Mouse (Mus musculus): Measurements from ENCODE around the gene Anxa1. TPM values are rescaled to one million over a fixed set of nuclear protein-coding genes. Genes with fewer than 3 reads are reported as not detected.

Gene Anxa1
- polyA plus RNA-seq, 1 experiment from 2014 or later, result 13.8 TPM

DNA sequence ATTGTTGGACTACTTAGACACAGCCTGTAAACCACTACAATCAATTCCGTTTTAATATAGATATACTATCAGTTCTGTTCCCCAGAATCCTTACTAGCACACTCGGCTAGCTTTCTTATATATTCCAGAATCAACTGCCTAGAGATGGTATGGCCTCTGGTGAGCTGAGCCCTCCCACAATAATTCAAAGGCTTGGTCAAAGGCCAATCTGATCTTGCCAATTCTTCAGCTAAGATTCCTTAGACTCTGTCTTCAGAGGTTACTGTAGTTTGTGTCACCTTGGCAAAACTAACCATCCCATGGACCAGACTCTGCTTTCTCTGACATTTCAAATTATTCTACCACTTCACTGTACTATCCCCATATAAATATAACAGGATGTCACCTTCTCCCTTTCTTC lies 25.4 kb downstream of the Anxa1 start:
- Histone ChIP-seq H3K4me1 (no peaks in the 10 kb centered on the region), H3K9me3 (replicated peaks) (no peaks in the 10 kb centered on the region), H3K4me3 (no peak overlapping the region), H3K9ac (no peak overlapping the region), H3K4me2 (replicated peaks) (no peak overlapping the region), H3K36me3 (no peaks in the 10 kb centered on the region), H3K27ac (no peak overlapping the region), H3K27me3 (no peaks in the 10 kb centered on the region)
- no peak for ATAC-seq (ENCODE audit: low FRiP score)
- WGBS, result 80% methylated on average over 2 of the region's 2 CpGs

- no peak overlapping the region for H3K9ac ChIP-seq
- no peaks in the 10 kb centered on the region for H3K36me3 ChIP-seq
- WGBS, result 90% methylated on average over 13 of the region's 13 CpGs
- H3K4me2 ChIP-seq (replicated peaks), result no peak overlapping the region
- H3K9me3 ChIP-seq (replicated peaks), result no peaks in the 10 kb centered on the region
- ATAC-seq (ENCODE audit: low FRiP score), result no peak
- H3K27me3 ChIP-seq, result no peaks in the 10 kb centered on the region
- H3K4me3 ChIP-seq, result no peak overlapping the region
- H3K27ac ChIP-seq, result no peak overlapping the region
- H3K4me1 ChIP-seq, result no peaks in the 10 kb centered on the region
Measured at GRCm38 (mm10) chr19:20364931-20365330, 25.8 kb downstream of the Anxa1 start.

GRCm38 (mm10) chr19:20363221-20363620 lies 27.5 kb downstream of the Anxa1 start:
- 69% methylated on average over 10 of the region's 10 CpGs for WGBS
- no peaks in the 10 kb centered on the region for H3K9me3 ChIP-seq (replicated peaks)
- no peaks in the 10 kb centered on the region for H3K27me3 ChIP-seq
- H3K36me3 ChIP-seq, result no peaks in the 10 kb centered on the region
- H3K9ac ChIP-seq, result no peak overlapping the region
- H3K4me1 ChIP-seq, result no peaks in the 10 kb centered on the region
- no peak overlapping the region for H3K27ac ChIP-seq
- H3K4me2 ChIP-seq (replicated peaks), result no peak overlapping the region
- no peak for ATAC-seq (ENCODE audit: low FRiP score)
- H3K4me3 ChIP-seq, result no peak overlapping the region

DNA sequence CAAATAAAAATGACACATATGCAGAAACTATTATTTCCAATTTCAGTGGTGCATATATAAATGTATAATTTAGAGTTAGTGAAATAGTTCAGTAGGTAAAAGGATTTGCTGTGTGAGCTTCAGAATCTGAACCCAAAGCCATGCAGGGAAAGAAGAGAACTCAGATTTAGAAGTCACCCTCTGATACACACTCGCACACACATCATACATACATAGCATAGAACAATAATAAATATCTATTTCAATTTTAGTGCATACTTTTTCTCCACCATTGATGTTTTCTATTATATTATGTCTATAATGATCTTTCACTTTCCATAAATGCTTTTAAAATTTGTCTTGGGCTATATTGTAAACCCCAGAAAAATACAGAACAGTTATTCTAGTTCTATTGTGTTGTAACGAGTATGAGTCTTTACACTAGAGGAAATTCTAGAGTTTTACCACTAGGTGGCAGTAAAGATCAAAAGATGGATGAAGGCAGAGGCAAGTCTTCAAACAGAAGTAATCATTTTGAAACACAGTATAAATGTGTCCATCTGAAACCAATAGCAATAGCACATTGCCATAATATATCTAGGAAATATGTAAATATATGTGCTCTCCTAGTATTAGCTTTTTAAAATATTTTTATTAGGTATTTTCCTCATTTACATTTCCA lies 28.7 kb downstream of the Anxa1 start:
- WGBS, result 46% methylated on average over 2 of the region's 2 CpGs
- Histone ChIP-seq H3K4me2 (replicated peaks) (no peak overlapping the region), H3K9me3 (replicated peaks) (no peaks in the 10 kb centered on the region), H3K4me1 (no peaks in the 10 kb centered on the region), H3K27me3 (no peaks in the 10 kb centered on the region), H3K27ac (no peak overlapping the region), H3K4me3 (no peak overlapping the region), H3K9ac (no peak overlapping the region), H3K36me3 (no peaks in the 10 kb centered on the region)
- peak; percentile 66; the same call in 1 of the 2 replicates for ATAC-seq (ENCODE audit: low FRiP score)

DNA sequence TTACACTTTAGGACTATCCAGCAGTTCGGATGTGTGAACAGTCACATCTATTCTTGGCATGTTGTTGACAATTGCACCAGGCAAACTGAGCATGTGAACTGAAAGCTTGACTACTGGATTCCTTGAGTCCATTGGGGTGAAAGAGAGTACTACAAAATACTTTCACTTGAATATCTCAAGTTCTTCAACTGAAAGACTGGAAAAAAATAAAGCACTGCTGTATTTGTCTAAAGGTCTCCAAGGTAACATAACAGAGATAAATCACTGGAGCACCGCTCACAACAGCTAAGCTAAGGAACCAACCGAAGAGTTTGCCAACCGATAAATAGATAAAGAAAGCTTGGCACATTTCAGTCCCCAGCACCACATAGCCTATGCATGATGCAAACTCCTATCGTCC lies 32.1 kb downstream of the Anxa1 start:
- Histone ChIP-seq H3K27me3 (no peaks in the 10 kb centered on the region), H3K36me3 (no peaks in the 10 kb centered on the region), H3K4me1 (no peaks in the 10 kb centered on the region), H3K9ac (no peak overlapping the region), H3K9me3 (replicated peaks) (no peaks in the 10 kb centered on the region), H3K4me2 (replicated peaks) (no peak overlapping the region), H3K27ac (no peak overlapping the region), H3K4me3 (no peak overlapping the region)
- no peak for ATAC-seq (ENCODE audit: low FRiP score)
- 88% methylated on average over 5 of the region's 5 CpGs for WGBS

DNA sequence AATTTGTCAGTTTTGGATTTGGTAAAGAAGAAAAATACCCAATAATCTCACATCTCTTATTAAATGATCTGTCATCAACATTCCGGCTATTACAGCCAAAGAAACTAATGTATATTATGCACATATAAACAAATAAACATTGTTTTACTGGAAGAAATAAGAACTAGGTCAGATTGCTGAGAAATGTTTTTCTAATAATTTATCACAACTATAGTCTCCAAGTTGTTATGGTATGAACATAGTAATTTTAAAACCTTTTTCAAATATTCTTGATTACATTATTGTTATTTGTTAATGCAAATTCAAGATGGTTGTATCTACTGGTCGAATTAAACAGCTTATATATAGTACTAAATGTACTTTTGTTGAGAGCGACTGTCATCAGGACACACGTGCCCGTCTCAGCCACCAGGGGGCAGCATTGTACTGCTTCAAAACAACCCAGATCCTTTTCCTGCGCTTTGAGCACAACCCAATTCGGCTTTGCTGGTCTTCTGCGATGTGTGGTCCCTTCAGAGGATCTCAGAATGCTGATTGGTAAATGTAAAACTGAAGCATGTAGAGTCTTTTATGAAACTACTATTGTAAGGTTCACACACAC lies 45.3 kb downstream of the Anxa1 start:
- H3K4me2 ChIP-seq (replicated peaks), result no peak overlapping the region
- H3K9ac ChIP-seq, result no peak overlapping the region
- no peaks in the 10 kb centered on the region for H3K27me3 ChIP-seq
- no peaks in the 10 kb centered on the region for H3K36me3 ChIP-seq
- peak; percentile 81 for ATAC-seq (ENCODE audit: low FRiP score)
- H3K4me1 ChIP-seq, result no peaks in the 10 kb centered on the region
- H3K9me3 ChIP-seq (replicated peaks), result no peaks in the 10 kb centered on the region
- 9% methylated on average over 8 of the region's 8 CpGs for WGBS
- H3K27ac ChIP-seq, result no peak overlapping the region
- no peak overlapping the region for H3K4me3 ChIP-seq

GRCm38 (mm10) chr19:20344511-20345316 lies 46.0 kb downstream of the Anxa1 start:
- H3K4me2 ChIP-seq (replicated peaks), result no peak overlapping the region
- H3K27ac ChIP-seq, result no peak overlapping the region
- H3K9ac ChIP-seq, result no peak overlapping the region

GRCm38 (mm10) chr19:20344052-20344451 lies 46.7 kb downstream of the Anxa1 start:
- ATAC-seq (ENCODE audit: low FRiP score), result no peak
- no peak overlapping the region for H3K4me3 ChIP-seq
- no peak overlapping the region for H3K27ac ChIP-seq
- H3K9ac ChIP-seq, result no peak overlapping the region
- no peaks in the 10 kb centered on the region for H3K9me3 ChIP-seq (replicated peaks)
- 79% methylated on average over 10 of the region's 10 CpGs for WGBS
- H3K4me2 ChIP-seq (replicated peaks), result no peak overlapping the region
- H3K27me3 ChIP-seq, result no peaks in the 10 kb centered on the region
- H3K36me3 ChIP-seq, result no peaks in the 10 kb centered on the region
- H3K4me1 ChIP-seq, result no peaks in the 10 kb centered on the region

More at GRCm38 (mm10) chr19:20344511-20345316, 46.0 kb downstream of the Anxa1 start:
- H3K9me3 ChIP-seq (replicated peaks), result no peaks in the 10 kb centered on the region
- H3K4me3 ChIP-seq, result no peak overlapping the region
- ATAC-seq (ENCODE audit: low FRiP score), result peak; percentile 82
- 50% methylated on average over 11 of the region's 11 CpGs for WGBS
- no peaks in the 10 kb centered on the region for H3K4me1 ChIP-seq
- H3K36me3 ChIP-seq, result no peaks in the 10 kb centered on the region
- no peaks in the 10 kb centered on the region for H3K27me3 ChIP-seq

Other genes with a start within 250 kb of the Anxa1 start
- 0.90 and 1.6 TPM in 2 replicates for gene Aldh1a1, start 101.8 kb upstream of the Anxa1 start, polyA plus RNA-seq (2016; fragmentation: Nextera tagmentation; extraction: Ambion mirVana)